Mouse (Mus musculus): ENCODE results near the gene Bahcc1. TPM values are rescaled to one million over a fixed set of nuclear protein-coding genes. Genes with fewer than 3 reads are reported as not detected.
A peak's percentile ranks its signal among the peaks of the same experiment; 100 is the strongest.

The Bahcc1 gene
- polyA plus RNA-seq, 1 experiment from 2014 or later = 20.3 TPM

GRCm38 (mm10) chr11:120268195-120268967, 35.6 kb downstream of the Bahcc1 start:
- peaks cover 94% of the 10 kb centered on the region for H3K36me3 ChIP-seq
- H3K27me3 ChIP-seq (ENCODE audit: low read depth, poor library complexity, severe bottlenecking) = no peaks in the 10 kb centered on the region
- no peak for DNase-seq (ENCODE audit: low spot score)
- H3K27ac ChIP-seq = peak overlapping the region; percentile 38
- H3K4me3 ChIP-seq = no peak overlapping the region
- H3K4me1 ChIP-seq = peaks cover 77% of the 10 kb centered on the region
- 89% methylated on average over 10 of the region's 10 CpGs for WGBS
- no peaks in the 10 kb centered on the region for H3K9me3 ChIP-seq (replicated peaks)

- no peak overlapping the region for H3K4me3 ChIP-seq
- peak overlapping the region; percentile 61; the same call in 1 of the 2 replicates for H3K27ac ChIP-seq
- H3K27me3 ChIP-seq (ENCODE audit: low read depth, poor library complexity, severe bottlenecking) = no peaks in the 10 kb centered on the region
- no peaks in the 10 kb centered on the region for H3K9me3 ChIP-seq (replicated peaks)
- peaks cover 94% of the 10 kb centered on the region for H3K36me3 ChIP-seq
- no peak for DNase-seq (ENCODE audit: low spot score)
- 91% methylated on average over 3 of the region's 3 CpGs for WGBS
- H3K4me1 ChIP-seq = peaks cover 71% of the 10 kb centered on the region
These were observed 36.3 kb downstream of the Bahcc1 start for GRCm38 (mm10) chr11:120269007-120269406.

- no peak overlapping the region for H3K4me3 ChIP-seq
- H3K4me1 ChIP-seq = peaks cover 65% of the 10 kb centered on the region
- no peaks in the 10 kb centered on the region for H3K9me3 ChIP-seq (replicated peaks)
- H3K27ac ChIP-seq = peak overlapping the region; percentile 61
- H3K27me3 ChIP-seq (ENCODE audit: low read depth, poor library complexity, severe bottlenecking) = no peaks in the 10 kb centered on the region
- peaks cover 94% of the 10 kb centered on the region for H3K36me3 ChIP-seq
- DNase-seq (ENCODE audit: low spot score) = no peak
- 52% methylated on average over 8 of the region's 8 CpGs for WGBS
These were observed 36.9 kb downstream of the Bahcc1 start for GRCm38 (mm10) chr11:120269498-120270104.

- WGBS = 91% methylated on average over 11 of the region's 11 CpGs
- Histone ChIP-seq H3K27me3 (ENCODE audit: low read depth, poor library complexity, severe bottlenecking) (no peaks in the 10 kb centered on the region), H3K4me3 (no peak overlapping the region), H3K9me3 (replicated peaks) (no peaks in the 10 kb centered on the region), H3K36me3 (peaks cover 100% of the 10 kb centered on the region), H3K4me1 (peaks cover 36% of the 10 kb centered on the region), H3K27ac (0 out of 2 replicates have a peak overlapping the region, but pooled peaks have one; percentile 75)
- no peak for DNase-seq (ENCODE audit: low spot score)
These were observed 46.6 kb downstream of the Bahcc1 start for GRCm38 (mm10) chr11:120279335-120279734.

- Histone ChIP-seq H3K36me3 (peaks cover 100% of the 10 kb centered on the region), H3K9me3 (replicated peaks) (no peaks in the 10 kb centered on the region), H3K27ac (peak overlapping the region; percentile 75), H3K27me3 (ENCODE audit: low read depth, poor library complexity, severe bottlenecking) (no peaks in the 10 kb centered on the region), H3K4me3 (no peak overlapping the region), H3K4me1 (peaks cover 36% of the 10 kb centered on the region)
- 82% methylated on average over 25 of the region's 25 CpGs for WGBS
- peak; percentile 59 for DNase-seq (ENCODE audit: low spot score)
These were observed 47.6 kb downstream of the Bahcc1 start for GRCm38 (mm10) chr11:120280281-120280773.

GRCm38 (mm10) chr11:120280774-120281173, 48.0 kb downstream of the Bahcc1 start:
- peaks cover 36% of the 10 kb centered on the region for H3K4me1 ChIP-seq
- H3K4me3 ChIP-seq = no peak overlapping the region
- H3K27me3 ChIP-seq (ENCODE audit: low read depth, poor library complexity, severe bottlenecking) = no peaks in the 10 kb centered on the region
- no peak for DNase-seq (ENCODE audit: low spot score)
- H3K27ac ChIP-seq = peak overlapping the region; percentile 75
- peaks cover 100% of the 10 kb centered on the region for H3K36me3 ChIP-seq
- H3K9me3 ChIP-seq (replicated peaks) = no peaks in the 10 kb centered on the region
- WGBS = 89% methylated on average over 7 of the region's 7 CpGs

GRCm38 (mm10) chr11:120281197-120281596, 48.5 kb downstream of the Bahcc1 start:
- Histone ChIP-seq H3K9me3 (replicated peaks) (no peaks in the 10 kb centered on the region), H3K27me3 (ENCODE audit: low read depth, poor library complexity, severe bottlenecking) (no peaks in the 10 kb centered on the region), H3K4me1 (peaks cover 36% of the 10 kb centered on the region), H3K27ac (peak overlapping the region; percentile 75), H3K36me3 (peaks cover 100% of the 10 kb centered on the region), H3K4me3 (0 out of 2 replicates have a peak overlapping the region, but pooled peaks have one; percentile 23)
- DNase-seq (ENCODE audit: low spot score) = no peak
- WGBS = 54% methylated on average over 3 of the region's 3 CpGs

- peaks cover 100% of the 10 kb centered on the region for H3K36me3 ChIP-seq
These were observed 50.8 kb downstream of the Bahcc1 start for GRCm38 (mm10) chr11:120283542-120283941.

GRCm38 (mm10) chr11:120289644-120290043, 56.9 kb downstream of the Bahcc1 start:
- peaks cover 84% of the 10 kb centered on the region for H3K36me3 ChIP-seq
- H3K27ac ChIP-seq = no peak overlapping the region
- no peak overlapping the region for H3K4me3 ChIP-seq
- DNase-seq (ENCODE audit: low spot score) = no peak
- 96% methylated on average over 17 of the region's 17 CpGs for WGBS
- peaks cover 29% of the 10 kb centered on the region for H3K4me1 ChIP-seq
- H3K27me3 ChIP-seq (ENCODE audit: low read depth, poor library complexity, severe bottlenecking) = no peaks in the 10 kb centered on the region
- H3K9me3 ChIP-seq (replicated peaks) = no peaks in the 10 kb centered on the region

More at GRCm38 (mm10) chr11:120283542-120283941, 50.8 kb downstream of the Bahcc1 start:
- Histone ChIP-seq H3K27me3 (ENCODE audit: low read depth, poor library complexity, severe bottlenecking) (no peaks in the 10 kb centered on the region), H3K27ac (peak overlapping the region; percentile 39; the same call in 1 of the 2 replicates), H3K9me3 (replicated peaks) (no peaks in the 10 kb centered on the region), H3K4me3 (no peak overlapping the region), H3K4me1 (peaks cover 40% of the 10 kb centered on the region)
- WGBS = 90% methylated on average over 5 of the region's 5 CpGs
- DNase-seq (ENCODE audit: low spot score) = no peak

GRCm38 (mm10) chr11:120290266-120290665, 57.5 kb downstream of the Bahcc1 start:
- no peak overlapping the region for H3K27ac ChIP-seq
- no peaks in the 10 kb centered on the region for H3K9me3 ChIP-seq (replicated peaks)
- no peak for DNase-seq (ENCODE audit: low spot score)
- no peaks in the 10 kb centered on the region for H3K27me3 ChIP-seq (ENCODE audit: low read depth, poor library complexity, severe bottlenecking)
- H3K36me3 ChIP-seq = peaks cover 78% of the 10 kb centered on the region
- H3K4me1 ChIP-seq = peaks cover 35% of the 10 kb centered on the region
- no peak overlapping the region for H3K4me3 ChIP-seq
- 95% methylated on average over 14 of the region's 14 CpGs for WGBS

- no peak for DNase-seq (ENCODE audit: low spot score)
- peaks cover 44% of the 10 kb centered on the region for H3K36me3 ChIP-seq
- H3K27ac ChIP-seq = 0 out of 2 replicates have a peak overlapping the region, but pooled peaks have one; percentile 26
- H3K27me3 ChIP-seq (ENCODE audit: low read depth, poor library complexity, severe bottlenecking) = no peaks in the 10 kb centered on the region
- peaks cover 57% of the 10 kb centered on the region for H3K4me1 ChIP-seq
- H3K4me3 ChIP-seq = no peak overlapping the region
- H3K9me3 ChIP-seq (replicated peaks) = no peaks in the 10 kb centered on the region
- whole genome bisulfite sequencing = 93% methylated on average over 1 of the region's 1 CpGs
These were observed 61.0 kb downstream of the Bahcc1 start for GRCm38 (mm10) chr11:120293714-120294113.

- no peak for DNase-seq (ENCODE audit: low spot score)
- Histone ChIP-seq H3K27ac (peak overlapping the region; percentile 59), H3K9me3 (replicated peaks) (no peaks in the 10 kb centered on the region), H3K27me3 (ENCODE audit: low read depth, poor library complexity, severe bottlenecking) (no peaks in the 10 kb centered on the region), H3K36me3 (peaks cover 16% of the 10 kb centered on the region), H3K4me3 (peak overlapping the region; percentile 24), H3K4me1 (peaks cover 68% of the 10 kb centered on the region)
- 39% methylated on average over 13 of the region's 13 CpGs for WGBS
These were observed 63.8 kb downstream of the Bahcc1 start for GRCm38 (mm10) chr11:120296305-120297144.
